Mouse (Mus musculus): ENCODE data around the gene Trp73. TPM values are rescaled to one million over a fixed set of nuclear protein-coding genes. Genes with fewer than 3 reads are reported as not detected.

The Trp73 gene
- polyA plus RNA-seq, 1 experiment from 2014 or later = 0.17 TPM

DNA sequence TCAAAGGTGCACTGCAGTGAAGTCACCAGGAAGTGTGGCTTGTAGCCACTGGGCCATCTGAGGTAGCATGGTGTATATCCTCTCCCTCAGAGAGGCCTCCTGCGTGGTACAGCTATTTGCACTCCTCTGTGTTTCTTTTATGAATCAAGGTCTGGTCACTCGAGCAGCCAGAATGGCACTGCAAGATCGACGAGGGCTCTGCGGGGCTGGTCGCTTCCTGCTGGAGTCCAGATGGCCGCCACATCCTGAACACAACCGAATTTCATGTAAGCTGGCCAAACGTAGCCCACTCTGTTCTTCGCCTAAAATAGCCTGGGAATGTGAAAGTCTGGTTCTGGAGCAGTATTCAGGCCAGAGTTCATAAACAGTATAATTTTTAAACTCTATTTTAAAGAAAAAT is 6.3 kb upstream of the Trp73 start:
- no peak overlapping the region for H3K27ac ChIP-seq (ENCODE audit: low read depth)
- no peak for TF ChIP-seq CTCF (IDR thresholded peaks at IDR 0.05; ENCODE audit: low read depth)
- WGBS = 81% methylated on average over 10 of the region's 10 CpGs
- H3K27me3 ChIP-seq (ENCODE audit: insufficient read depth, low read length) = peaks cover 7% of the 10 kb centered on the region
- no peak overlapping the region for H3K9ac ChIP-seq
- DNase-seq (no peak), ATAC-seq (ENCODE audit: insufficient read depth) (no peak)
- 0 out of 2 replicates have a peak, but pooled peaks cover 6% of the 10 kb centered on the region for H3K4me1 ChIP-seq (ENCODE audit: insufficient read depth)
- H3K4me3 ChIP-seq (ENCODE audit: low read depth, low read length) = no peak overlapping the region
- no peaks in the 10 kb centered on the region for H3K9me3 ChIP-seq (ENCODE audit: low read depth, low read length)
- peaks cover 30% of the 10 kb centered on the region for H3K36me3 ChIP-seq (ENCODE audit: insufficient read depth)
- no peak overlapping the region for H3K4me2 ChIP-seq

DNA sequence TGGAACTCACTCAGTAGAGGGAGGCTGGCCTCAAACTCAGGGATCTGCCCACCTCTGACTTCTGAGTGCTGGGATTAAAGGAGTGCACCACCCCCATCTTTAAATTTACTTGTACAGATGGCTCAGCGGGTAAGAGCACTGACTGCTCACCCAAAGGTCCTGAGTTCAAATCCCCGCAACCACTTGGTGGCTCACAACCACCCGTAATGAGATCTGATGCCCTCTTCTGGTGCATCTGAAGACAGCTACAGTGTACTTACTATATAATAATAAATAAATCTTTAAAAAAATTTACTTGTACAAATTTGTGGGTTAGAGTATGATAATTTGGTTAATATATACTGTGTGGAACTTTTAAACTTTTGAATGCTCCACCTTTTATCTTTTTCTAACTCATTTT is 4.7 kb upstream of the Trp73 start:
- H3K36me3 ChIP-seq (ENCODE audit: insufficient read depth) = peaks cover 22% of the 10 kb centered on the region; the same call in 1 of the 2 replicates
- H3K4me3 ChIP-seq (ENCODE audit: low read depth, low read length) = no peak overlapping the region
- no peak overlapping the region for H3K27ac ChIP-seq (ENCODE audit: low read depth)
- H3K27me3 ChIP-seq (ENCODE audit: insufficient read depth, low read length) = peaks cover 24% of the 10 kb centered on the region
- TF ChIP-seq CTCF (IDR thresholded peaks at IDR 0.05; ENCODE audit: low read depth) = no peak
- no peak overlapping the region for H3K9ac ChIP-seq
- H3K4me2 ChIP-seq = no peak overlapping the region
- 0 out of 2 replicates have a peak, but pooled peaks cover 6% of the 10 kb centered on the region for H3K4me1 ChIP-seq (ENCODE audit: insufficient read depth)
- ATAC-seq (ENCODE audit: insufficient read depth) = no peak
- no peak for DNase-seq
- WGBS = 71% methylated on average over 3 of the region's 3 CpGs
- H3K9me3 ChIP-seq (ENCODE audit: low read depth, low read length) = no peaks in the 10 kb centered on the region

DNA sequence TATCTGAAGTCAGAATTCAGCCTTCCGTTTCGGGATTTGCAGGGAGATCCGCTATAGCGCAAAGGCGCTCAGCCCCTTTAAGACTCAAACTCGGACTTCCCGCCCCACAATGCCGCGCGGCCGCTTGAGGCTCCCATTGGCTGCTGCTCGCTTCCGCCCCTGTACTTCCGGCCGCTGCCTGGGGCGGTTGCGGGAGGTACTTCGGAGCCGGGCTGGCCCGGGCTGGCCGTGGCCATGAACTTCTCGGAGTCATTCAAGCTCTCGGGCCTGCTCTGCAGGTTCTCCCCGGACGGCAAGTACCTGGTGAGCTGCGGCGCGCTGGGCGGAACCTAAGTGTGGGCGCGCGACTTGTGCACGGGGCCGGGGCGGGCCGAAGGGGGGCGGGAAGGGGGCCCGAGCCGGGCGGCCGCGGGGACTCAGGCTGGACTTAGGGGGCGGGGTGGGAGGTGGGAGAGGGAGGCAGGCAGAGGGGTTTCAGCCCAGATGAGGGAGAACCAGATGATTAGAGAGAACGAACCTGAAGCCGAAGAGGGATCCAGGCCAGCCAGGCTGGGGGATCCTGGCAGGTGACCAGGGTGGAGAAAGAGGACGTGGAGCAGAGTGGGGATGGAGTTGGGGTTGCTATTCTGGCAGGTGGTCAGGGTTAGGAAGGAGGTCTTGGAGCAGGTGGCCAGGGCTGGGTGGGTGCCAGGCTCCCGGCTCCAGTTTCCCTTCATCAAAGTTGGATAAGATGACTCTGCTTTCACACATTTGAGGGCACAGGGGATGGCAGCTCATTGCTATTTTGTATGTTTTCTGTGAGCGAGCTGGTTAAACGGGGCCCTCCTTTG is 2.4 kb upstream of the Trp73 start, which contains the start of gene Wrap73:
Wrap73 (plus strand) TSS at position 162 of the 830 bp plus-strand sequence.
- peak; percentile 95 for ATAC-seq (ENCODE audit: insufficient read depth)
- H3K9me3 ChIP-seq (ENCODE audit: low read depth, low read length) = no peaks in the 10 kb centered on the region
- H3K4me2 ChIP-seq = peak within 1 kb of the TSS; percentile 89
- TF ChIP-seq CTCF (IDR thresholded peaks at IDR 0.05; ENCODE audit: low read depth) = no peak
- DNase-seq = peak; percentile 95
- H3K4me1 ChIP-seq (ENCODE audit: insufficient read depth) = 0 out of 2 replicates have a peak, but pooled peaks cover 6% of the 10 kb centered on the region
- peaks cover 47% of the 10 kb centered on the region for H3K27me3 ChIP-seq (ENCODE audit: insufficient read depth, low read length)
- H3K9ac ChIP-seq = peak within 1 kb of the TSS; percentile 79
- H3K27ac ChIP-seq (ENCODE audit: low read depth) = peak within 1 kb of the TSS; percentile 74
- peak within 1 kb of the TSS; percentile 75 for H3K4me3 ChIP-seq (ENCODE audit: low read depth, low read length)
- WGBS = 2% methylated on average over 49 of the region's 49 CpGs
- peaks cover 17% of the 10 kb centered on the region; the same call in 1 of the 2 replicates for H3K36me3 ChIP-seq (ENCODE audit: insufficient read depth)

DNA sequence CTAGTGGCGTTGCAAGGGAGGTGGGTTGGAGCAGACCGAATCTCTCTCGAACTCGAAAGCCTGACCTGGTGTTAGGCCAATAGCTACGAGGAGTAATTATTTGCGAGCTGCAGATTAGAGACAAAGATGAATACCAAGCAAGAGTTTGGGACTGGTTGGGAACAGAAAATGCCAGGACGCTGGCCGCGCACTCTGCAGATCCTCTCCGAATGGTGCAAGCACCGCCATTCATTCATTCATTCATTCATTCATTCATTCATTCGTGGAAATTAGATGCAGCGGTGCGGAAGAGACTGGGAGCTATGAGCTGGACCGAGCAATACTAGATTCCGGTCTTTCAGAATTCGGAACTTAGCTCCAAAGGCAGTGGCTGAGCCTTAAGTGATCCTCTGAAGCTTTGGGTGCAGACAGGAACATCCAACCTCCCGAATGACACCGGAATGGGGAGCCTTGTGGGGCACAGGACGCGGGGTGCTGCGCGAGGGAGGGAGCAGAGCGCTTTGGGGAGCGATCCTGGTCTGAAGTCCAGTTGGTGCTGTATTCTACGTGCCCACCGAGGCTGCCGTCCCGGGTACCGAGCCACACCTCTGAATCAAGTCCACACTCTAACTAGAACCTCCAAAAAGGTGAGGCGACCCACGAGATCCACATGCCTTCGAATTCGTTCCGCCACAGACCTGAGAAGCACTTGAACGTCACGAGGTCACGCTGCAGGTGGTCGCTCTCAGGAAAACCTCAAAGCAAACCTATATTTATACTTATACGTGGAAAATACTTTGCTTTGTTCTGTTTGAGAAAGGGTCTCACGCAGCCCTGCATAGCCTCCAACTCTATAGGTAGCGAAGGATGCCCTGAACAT is 1.2 kb upstream of the Trp73 start:
- H3K9ac ChIP-seq = no peak overlapping the region
- ATAC-seq (ENCODE audit: insufficient read depth) (no peak), DNase-seq (no peak)
- H3K27me3 ChIP-seq (ENCODE audit: insufficient read depth, low read length) = peaks cover 52% of the 10 kb centered on the region
- H3K27ac ChIP-seq (ENCODE audit: low read depth) = no peak overlapping the region
- H3K9me3 ChIP-seq (ENCODE audit: low read depth, low read length) = no peaks in the 10 kb centered on the region
- H3K4me2 ChIP-seq = peak overlapping the region; percentile 89
- 2% methylated on average over 42 of the region's 42 CpGs for WGBS
- H3K4me3 ChIP-seq (ENCODE audit: low read depth, low read length) = peak overlapping the region; percentile 75
- peaks cover 6% of the 10 kb centered on the region; the same call in 1 of the 2 replicates for H3K36me3 ChIP-seq (ENCODE audit: insufficient read depth)
- TF ChIP-seq CTCF (IDR thresholded peaks at IDR 0.05; ENCODE audit: low read depth) = no peak
- H3K4me1 ChIP-seq (ENCODE audit: insufficient read depth) = 0 out of 2 replicates have a peak, but pooled peaks cover 6% of the 10 kb centered on the region

DNA sequence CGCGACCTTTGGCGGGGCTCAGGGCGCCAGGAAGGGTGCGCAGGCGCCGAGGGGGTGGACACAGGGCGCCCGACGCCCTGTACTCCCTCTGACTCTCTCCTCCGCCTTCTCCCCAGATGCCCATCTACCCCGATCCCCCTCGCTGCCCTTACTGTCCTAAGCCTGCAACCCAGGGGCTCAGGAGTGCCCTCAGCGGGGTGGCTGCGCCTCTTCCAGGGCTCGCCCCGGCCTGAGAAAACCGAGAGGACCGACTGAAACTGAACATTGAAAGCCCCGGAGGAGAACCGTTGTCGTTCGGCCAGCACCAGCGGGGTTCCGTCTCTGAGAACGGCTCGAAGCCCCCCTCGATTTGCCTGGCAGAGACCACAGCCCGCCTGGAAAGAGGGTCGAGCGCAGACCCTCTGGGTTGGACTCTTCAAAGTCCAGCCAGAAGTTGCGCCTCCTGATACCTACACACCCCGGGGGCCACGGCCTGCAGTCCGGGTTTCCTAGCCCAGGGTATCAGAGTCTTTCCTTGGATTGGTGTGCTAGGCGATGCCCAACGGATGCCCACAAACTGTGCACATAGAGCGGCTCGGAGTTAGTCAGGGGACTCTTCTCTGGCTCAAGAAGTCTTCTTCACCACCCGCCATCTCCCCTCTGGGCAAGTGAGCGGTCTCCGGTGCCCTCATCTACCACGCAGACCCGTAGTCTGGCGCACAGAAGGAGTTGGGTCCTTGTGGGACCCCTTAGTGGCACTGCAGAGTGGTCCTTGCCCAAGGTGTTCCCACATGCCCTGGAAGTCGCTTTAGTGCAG is 403 bp upstream of the Trp73 start:
- no peaks in the 10 kb centered on the region for H3K9me3 ChIP-seq (ENCODE audit: low read depth, low read length)
- peaks cover 55% of the 10 kb centered on the region for H3K27me3 ChIP-seq (ENCODE audit: insufficient read depth, low read length)
- H3K4me1 ChIP-seq (ENCODE audit: insufficient read depth) = 0 out of 2 replicates have a peak, but pooled peaks cover 6% of the 10 kb centered on the region
- TF ChIP-seq CTCF (IDR thresholded peaks at IDR 0.05; ENCODE audit: low read depth) = no peak
- no peak for ATAC-seq (ENCODE audit: insufficient read depth)
- DNase-seq = no peak
- H3K4me2 ChIP-seq = peak overlapping the region; percentile 84
- H3K27ac ChIP-seq (ENCODE audit: low read depth) = no peak overlapping the region
- peak overlapping the region; percentile 46 for H3K9ac ChIP-seq
- H3K4me3 ChIP-seq (ENCODE audit: low read depth, low read length) = peak overlapping the region; percentile 47
- WGBS = 1% methylated on average over 46 of the region's 46 CpGs
- H3K36me3 ChIP-seq (ENCODE audit: insufficient read depth) = 0 out of 2 replicates have a peak, but pooled peaks cover 4% of the 10 kb centered on the region

DNA sequence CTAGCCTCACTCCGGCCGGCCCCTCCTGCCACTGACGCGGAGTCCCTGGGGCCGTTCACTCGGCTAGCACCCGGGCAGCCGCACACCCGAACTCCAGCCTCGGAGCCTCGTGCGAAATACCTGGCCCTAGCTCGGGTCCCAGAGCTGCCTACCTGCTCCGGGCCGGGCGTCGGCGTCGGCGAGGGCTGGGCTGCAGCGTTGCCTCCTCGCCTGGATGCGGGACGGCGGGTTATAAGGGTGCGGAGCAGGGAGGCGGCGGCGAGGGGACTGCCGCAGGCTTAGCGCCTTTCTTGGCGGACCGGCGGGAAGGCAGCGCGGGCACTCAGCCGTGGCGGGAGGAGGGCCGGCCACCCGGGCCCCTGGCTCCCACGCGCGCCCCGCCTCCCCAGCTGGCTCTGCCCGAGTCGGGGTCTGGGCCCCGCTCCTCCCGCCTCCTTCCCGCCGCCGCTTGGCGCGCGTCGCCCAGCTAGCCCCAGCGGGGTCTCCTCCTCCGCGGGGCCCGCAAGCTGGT is 282 bp downstream of the Trp73 start:
- no peak overlapping the region for H3K27ac ChIP-seq (ENCODE audit: low read depth)
- under 1% methylated on average over 58 of the region's 59 CpGs for WGBS
- peak overlapping the region; percentile 46 for H3K9ac ChIP-seq
- H3K4me1 ChIP-seq (ENCODE audit: insufficient read depth) = 0 out of 2 replicates have a peak, but pooled peaks cover 6% of the 10 kb centered on the region
- no peaks in the 10 kb centered on the region for H3K36me3 ChIP-seq (ENCODE audit: insufficient read depth)
- DNase-seq = peak; percentile 31
- no peak for TF ChIP-seq CTCF (IDR thresholded peaks at IDR 0.05; ENCODE audit: low read depth)
- peak overlapping the region; percentile 84 for H3K4me2 ChIP-seq
- H3K9me3 ChIP-seq (ENCODE audit: low read depth, low read length) = no peaks in the 10 kb centered on the region
- peaks cover 56% of the 10 kb centered on the region for H3K27me3 ChIP-seq (ENCODE audit: insufficient read depth, low read length)
- peak overlapping the region; percentile 47 for H3K4me3 ChIP-seq (ENCODE audit: low read depth, low read length)
- ATAC-seq (ENCODE audit: insufficient read depth) = no peak
